Mouse (Mus musculus): ENCODE results near the gene CN725425.

CN725425 gene

DNA sequence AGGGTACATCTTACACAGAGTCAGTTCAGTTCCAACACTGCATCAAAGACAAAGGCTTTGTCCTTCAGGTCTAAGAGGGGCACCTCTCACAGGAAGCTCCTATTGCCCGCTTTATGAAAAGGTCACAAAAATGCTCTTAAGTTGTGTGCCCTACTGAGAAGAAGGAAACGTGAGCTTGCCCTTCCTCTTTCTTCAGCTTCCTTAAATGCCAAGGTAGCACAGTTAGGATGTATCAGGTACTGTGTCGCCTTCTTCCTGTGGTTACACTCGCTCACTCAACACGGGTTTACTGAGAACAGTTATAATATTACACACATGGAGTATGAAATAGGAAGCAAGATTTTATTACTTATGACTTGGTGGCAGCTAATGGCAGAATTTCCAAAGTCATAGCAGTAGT lies 38.0 kb downstream of the CN725425 start:
- DNase-seq, result no peak

DNA sequence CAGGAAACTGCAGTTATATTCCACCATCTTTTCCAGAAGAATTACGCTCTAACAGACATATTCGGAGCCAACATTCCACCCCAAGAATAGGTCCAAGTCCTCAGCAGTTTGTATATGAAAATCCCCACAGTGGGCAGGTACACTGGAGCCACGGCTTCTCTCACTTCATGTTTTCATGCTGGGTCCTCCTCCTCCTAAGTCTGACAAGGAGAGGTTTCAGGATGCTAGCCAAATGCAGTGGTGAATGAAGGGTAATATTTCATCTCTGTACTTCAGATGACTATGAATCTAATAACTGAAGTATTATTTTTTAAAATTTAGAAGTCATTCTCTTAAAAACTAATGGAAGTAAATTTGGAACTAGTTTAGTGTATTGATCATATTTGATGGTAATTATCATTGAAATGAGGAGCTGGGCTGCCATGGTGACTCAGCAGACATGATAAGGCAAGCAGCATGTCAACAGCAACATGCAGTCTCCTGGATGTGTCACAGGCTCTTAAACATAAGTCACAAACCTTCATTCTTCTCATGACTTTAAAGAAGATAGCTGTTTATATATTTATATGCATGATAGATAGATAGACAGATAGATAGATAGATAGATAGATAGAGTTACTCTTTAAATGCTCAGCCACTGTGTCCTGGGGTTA lies 41.5 kb downstream of the CN725425 start:
- DNase-seq, result peak; percentile 24

DNA sequence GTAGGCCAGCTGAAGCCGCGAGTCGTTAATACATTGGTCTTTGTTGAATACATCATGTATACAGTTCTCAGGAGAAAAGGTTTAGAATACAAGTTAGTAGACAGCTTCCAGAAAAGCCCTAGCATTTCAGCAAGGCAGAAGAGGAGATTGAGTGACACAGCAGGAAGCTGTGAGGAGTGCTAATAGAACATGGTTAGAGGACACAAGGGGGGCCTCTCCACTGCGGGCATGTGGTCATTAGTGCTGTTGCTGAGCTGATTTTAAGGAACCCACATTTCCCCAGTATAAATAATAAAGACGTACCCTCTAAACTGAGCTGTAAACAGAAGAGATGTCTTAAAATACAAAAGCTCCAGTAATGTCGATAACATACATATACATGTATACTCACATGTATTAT lies 51.5 kb downstream of the CN725425 start:
- no peak for DNase-seq

DNA sequence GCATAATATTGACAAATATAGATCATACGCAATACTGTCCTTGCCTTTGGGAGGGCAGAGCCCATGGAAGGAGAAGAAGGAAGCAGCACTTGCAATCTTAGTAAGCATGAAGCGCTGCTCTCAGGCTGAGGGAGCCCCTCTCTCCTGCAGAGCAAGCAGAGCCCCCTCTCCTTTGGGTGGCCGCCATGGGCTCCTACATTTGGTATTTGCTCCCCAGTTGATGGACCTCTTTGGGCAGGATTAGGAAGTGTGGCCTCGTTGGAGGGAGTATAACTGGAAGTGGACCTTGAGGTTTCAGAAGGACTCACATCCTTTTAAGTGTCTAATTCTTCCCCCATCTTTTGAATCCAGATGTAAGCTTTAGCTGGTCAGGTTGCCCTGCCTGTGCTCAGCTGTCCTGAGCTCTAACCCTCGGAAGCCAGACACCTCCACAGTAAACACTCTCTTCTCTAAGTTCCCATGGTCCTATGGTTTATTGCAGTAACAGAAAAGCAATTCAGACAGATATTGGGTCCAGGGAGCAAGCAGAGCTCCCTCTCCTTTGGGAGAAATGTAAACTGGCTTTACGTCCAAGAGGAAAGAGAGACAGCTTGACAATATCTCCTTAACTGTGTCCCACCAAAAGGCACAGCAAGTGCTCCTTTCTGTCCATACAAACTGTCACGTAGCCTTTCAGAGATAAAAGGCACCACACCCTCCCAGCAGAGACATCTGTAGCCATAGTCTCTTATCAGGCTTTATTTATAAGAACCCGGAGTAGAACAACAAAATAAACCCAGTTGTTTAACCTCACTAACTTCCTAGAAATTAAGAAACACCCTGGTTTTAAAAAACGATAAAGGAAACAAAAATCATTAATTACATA lies 52.5 kb downstream of the CN725425 start:
- DNase-seq, result peak; percentile 61

DNA sequence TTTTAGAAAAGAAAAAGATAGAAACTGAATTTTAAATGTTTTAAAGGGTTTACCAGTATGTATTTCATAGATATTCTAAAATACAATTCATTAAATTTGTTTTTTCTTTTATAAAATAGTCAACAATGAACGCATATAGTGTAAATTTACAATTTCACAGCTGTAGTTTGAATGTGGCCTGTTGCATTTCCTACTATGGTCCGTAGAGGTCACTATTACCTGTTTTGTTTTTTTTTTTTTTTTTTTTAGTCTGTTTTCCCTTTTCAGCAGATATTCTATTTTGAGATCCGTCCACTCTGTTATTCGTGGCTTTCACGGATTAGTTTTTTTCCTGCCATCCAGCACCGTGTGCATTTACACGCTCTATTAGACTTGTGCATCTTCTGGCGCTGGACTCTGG lies 53.7 kb downstream of the CN725425 start:
- DNase-seq, result no peak

DNA sequence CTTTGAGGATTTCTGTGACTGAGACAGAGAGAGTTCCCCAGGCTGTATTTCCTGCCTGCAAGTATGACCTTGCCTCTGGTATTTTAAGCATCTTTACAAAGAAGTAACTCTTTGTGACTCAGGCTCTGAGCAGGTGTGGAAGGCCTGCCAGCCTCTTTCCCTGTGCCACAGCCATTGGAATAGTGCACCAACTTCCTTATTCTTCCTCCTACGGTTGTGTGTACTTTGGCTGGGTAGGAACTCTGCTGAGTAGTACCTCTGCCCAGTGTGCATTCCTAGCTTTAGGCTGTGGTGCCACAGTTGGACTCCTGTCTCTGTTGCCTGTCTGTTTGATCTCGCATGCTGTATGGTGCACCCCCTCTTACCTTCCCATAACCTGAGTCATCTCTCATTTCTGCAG lies 56.0 kb downstream of the CN725425 start:
- no peak for DNase-seq

DNA sequence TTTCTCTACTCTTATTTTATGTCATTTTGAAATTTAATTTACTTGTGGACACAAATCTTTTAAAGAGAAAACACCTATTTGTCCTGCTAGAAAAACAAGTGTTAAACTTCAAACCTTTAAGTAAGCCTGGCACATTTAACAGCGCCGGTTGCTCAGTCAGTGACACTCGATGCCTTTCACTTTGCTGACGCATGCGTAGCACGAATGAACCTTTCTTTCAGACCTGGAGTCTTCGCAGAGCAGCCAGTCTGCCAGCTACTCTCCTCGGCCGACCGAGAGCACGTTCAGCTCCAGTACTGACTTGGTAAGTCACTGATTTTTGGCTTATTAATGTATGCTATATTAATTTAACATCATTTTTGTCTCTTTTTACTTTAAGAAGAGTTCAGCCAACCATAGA lies 57.8 kb downstream of the CN725425 start:
- DNase-seq, result no peak

DNA sequence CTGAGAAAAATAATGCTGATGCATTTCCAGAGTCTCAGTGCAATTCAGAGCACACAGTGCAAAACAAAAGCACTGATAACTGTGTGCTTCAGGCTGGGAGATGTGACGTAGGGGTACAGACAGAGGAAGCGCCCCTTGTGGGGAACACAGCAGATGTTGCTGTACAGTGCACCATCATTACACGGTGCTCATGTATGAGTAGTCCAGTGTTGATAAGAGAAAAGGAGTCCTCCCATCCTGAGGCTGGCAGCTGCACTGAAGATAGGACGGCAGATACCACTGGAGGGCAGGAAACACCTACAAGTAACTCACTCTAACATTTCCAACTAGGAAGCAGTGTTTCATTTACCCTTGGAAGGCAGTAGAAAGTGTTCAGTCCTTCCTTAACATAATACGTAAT lies 61.3 kb downstream of the CN725425 start:
- DNase-seq, result peak; percentile 70

DNA sequence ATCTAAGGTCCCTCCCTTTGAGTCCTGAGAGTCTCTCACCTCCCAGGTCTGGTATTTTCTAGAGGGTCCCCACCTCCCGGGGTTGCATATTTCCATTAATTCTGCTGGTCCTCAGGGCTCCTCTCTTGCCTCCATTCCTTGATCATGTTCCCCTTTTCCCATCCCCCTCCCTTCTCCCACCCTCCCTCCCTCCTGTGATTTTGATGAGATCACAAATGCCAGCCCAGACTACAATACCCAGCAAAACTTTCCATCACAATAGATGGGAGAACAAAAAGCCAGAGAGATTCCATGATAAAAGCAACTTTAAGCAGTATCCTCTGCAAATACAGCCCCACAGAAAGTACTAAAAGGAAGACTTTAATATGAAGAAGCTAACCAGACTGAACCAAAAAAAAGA lies 64.6 kb downstream of the CN725425 start:
- no peak for DNase-seq

DNA sequence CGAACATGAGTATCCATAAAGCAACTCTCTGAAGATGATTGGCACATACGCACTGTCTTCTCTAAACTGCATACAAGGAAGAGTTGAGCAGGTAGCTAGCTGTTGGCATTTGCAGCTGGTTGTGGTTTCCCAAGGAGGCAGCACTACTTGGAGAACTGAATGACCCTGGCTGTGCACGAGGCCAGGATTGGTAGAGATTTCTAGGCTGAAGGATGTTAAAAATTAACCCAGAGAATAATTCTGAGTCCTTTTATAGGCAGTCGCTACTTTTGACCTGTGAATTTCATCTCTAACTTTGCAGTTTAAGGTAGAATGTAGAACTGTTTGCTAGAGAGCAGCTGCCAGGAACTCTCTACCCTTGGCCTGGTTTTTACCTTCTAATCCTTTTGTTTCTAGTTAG lies 69.2 kb downstream of the CN725425 start:
- DNase-seq, result no peak

DNA sequence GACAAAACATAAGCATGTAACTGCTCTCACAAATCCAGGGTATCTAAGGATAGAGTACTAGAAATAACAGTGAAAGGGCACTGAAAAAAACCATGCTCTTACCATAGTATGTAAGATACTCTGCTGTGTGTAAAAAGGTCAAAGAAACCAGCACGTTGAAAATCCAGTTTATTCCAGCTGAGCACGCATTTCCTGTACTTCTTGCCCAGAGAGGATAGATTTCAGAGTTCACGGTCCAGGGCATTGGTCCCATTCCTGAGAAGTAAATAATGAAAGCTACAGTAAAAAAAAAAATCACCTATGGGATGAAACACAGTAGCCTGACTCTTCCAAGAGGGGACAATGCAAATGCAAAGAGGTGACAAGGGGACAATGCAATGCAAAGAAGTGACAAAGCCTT lies 76.7 kb downstream of the CN725425 start:
- DNase-seq, result no peak

DNA sequence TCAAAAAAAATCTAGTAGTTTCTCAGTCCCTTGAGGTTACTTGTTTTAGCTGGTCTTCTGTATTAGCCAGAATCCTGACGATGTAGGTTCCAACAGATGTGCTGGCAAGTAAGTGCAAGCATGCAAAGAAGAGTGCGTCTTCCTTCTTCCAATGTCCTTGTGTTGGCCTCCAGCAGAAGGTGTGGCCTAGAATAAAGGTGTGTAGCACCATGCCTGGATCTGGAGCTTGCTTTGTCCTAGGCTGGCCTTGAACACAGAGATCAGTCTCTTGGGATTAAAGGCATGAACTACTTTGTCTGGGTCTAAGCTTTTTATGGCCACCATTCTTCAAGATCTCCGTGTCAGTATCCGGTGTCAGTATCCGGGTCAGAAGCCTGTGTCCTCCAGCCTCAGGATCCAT lies 80.3 kb downstream of the CN725425 start:
- no peak for DNase-seq

DNA sequence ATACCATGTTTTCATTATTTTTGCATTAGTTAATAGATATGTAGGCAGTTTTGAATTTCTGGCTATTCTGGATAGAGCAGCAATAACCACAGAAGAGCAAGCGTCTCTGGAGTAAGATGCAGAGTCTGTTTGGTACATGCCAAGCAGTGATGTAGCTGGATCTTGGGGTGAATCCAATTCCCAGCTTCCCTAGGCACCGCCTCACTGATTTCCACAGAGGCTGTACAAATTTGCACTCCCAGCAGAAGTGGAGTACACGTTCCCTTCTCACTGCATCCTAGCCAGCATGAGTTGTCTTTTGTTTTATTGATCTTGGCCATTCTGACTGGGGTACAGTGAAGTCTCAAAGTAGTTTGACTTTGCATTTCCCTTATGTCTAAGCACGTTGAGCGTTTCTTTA lies 82.2 kb downstream of the CN725425 start:
- no peak for DNase-seq

DNA sequence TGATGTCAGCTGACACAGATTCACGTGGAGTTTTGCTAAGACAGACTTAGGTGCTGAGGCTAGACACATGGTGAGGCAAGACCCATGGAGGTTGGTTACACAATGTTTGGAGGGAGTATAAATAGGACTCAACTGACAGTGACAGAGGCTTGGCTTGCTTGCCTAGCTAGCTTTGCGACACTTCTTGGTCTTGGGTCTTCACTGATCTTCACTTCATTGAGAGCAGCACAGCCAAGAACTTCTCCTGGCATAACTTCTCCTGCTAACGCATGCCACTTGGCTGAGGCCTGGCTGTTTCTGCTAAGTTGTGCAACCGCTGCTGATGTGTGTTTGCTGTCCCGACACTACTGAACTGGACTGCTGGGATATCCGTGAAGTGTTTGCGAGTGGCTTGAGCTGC lies 83.5 kb downstream of the CN725425 start:
- DNase-seq, result no peak

DNA sequence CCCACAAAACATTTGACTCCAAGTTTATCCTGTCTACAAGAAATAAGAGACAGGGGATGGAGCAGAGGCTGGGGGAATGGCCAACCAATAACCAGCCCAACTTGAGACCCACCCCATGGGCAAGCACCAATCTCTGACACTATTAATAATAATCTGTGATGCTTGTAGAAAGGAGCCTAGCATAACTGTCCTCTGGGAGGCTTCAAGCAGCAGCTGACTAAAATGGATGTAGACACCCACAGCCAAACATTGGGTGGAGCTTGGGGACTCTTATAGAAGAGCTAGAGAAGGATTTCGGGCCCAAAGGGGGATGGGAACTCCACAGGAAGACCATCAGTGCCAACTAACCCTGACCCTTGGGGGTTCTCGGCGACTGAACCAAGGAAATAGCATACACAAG lies 84.1 kb downstream of the CN725425 start:
- DNase-seq, result no peak

DNA sequence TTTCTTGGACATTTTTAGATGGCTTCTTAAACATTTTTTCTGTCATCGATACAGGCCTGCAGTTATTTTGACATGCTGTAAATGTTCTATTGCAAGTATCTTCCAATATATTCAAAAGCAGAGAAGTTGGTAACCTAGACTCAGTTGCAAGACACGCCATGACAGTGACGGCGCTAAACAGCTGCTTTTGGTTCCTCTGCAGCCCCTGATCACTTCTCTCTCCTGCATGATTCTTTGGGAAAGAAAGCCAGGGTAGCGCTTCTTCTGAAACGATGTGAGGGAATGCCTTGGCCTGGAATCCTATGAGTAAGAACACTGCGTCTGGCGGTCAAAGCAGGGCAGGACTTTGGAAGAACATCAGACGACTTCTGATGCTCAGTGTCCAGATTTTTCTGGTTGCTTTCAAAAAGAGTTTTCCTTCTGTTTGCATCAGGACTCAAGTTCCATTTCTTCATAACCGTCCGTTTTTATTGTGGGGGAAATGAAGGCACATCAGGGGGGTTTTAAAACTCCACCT lies 100.1 kb downstream of the CN725425 start:
- no peak for DNase-seq

DNA sequence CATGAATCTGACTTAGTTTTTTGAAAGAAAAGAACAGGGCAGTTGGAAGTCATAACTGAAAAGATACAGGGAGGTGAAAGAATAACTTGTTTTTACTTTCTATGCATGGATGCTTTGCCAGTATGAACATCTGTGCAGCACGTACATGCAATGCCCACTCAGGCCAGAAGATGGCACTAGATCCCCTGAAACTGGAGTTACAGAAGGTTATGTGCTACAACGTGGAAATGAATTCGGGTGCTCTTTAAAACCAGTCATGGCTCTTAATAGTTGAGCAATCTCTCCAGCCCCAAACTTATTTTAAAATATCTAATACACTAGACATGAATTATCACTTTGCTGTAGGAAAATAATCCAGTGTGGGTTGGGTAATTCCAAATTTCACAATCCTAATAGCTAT lies 102.1 kb downstream of the CN725425 start:
- DNase-seq, result peak; percentile 78

DNA sequence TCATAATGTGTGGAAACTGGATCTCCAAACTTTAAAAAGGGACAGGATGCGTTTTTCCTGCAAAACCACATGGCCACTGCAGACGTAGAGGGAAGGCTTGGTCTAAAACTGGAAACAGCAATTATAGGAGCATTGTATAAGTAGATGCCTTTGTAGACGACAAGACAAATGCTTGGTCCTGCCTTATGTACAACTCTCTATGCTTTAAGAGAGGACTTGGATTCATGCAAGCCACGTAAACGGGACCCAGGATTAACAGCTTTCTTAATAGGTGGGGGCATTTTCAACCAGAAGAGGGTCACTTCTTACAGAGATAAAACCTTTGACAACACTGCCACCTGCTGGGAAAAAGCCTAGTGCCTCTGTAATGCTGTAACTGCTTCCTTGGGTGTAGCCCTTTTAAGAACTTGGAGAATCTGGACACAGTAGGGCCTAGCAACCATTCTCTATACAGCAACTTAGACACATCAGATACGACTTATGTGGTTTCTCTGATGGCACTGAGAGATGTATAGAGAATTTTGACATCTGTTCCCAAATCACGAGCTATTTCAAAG lies 105.1 kb downstream of the CN725425 start:
- DNase-seq, result peak; percentile 44

All from liver (tissue).